Mouse (Mus musculus) forebrain, embryonic 11.5 days (tissue): Measurements from ENCODE around the gene Lama1. TPM values are rescaled to one million over a fixed set of nuclear protein-coding genes. Genes with fewer than 3 reads are reported as not detected.
A peak's percentile ranks its signal among the peaks of the same experiment; 100 is the strongest.

Experiments used
- ATAC-seq: fragments of 200-750 bp; cut with Nextera tagmentation; replicated peaks from 2 replicates; pipeline ENCODE4 v1.8.0; 2017; ENCODE audit warnings: moderate TSS enrichment; ENCODE audit not compliant: low FRiP score
- DNase-seq: peaks from one replicate; pipeline ENCODE4 v3.0.0-alpha.2; 2017; ENCODE audit warnings: low spot score
- H3K27ac ChIP-seq: fragments of 300-500 bp; sonication (generic); 2 replicates; pipeline ENCODE4 v1.5.1; 2014; ENCODE audit warnings: low read depth, low read length
- H3K27me3 ChIP-seq: fragments of 300-500 bp; sonication (generic); 2 replicates; pipeline ENCODE4 v1.6.1; 2014; ENCODE audit warnings: mild to moderate bottlenecking, low read length, mixed read lengths; ENCODE audit not compliant: control insufficient read depth, insufficient read depth
- H3K36me3 ChIP-seq: fragments of 300-500 bp; sonication (generic); 2 replicates; pipeline ENCODE4 v1.6.1; 2014; ENCODE audit warnings: mild to moderate bottlenecking, low read length, moderate library complexity, mixed read lengths; ENCODE audit not compliant: control insufficient read depth, insufficient read depth
- H3K4me1 ChIP-seq: fragments of 300-500 bp; sonication (generic); replicated peaks from 2 replicates; pipeline ENCODE4 v1.6.1; 2014; ENCODE audit warnings: low read length, mixed read lengths; ENCODE audit not compliant: control insufficient read depth, insufficient read depth
- H3K4me2 ChIP-seq: fragments of 300-500 bp; sonication (generic); 2 replicates; pipeline ENCODE4 v1.6.1; 2014; ENCODE audit warnings: low read depth, mild to moderate bottlenecking, low read length, moderate library complexity, mixed read lengths; ENCODE audit not compliant: severe bottlenecking
- H3K4me3 ChIP-seq: fragments of 300-500 bp; sonication (generic); 2 replicates; pipeline ENCODE4 v1.5.1; 2014; ENCODE audit warnings: low read depth, low read length
- H3K9ac ChIP-seq: fragments of 300-500 bp; sonication (generic); 2 replicates; pipeline ENCODE4 v1.6.1; 2014; ENCODE audit warnings: low read length
- H3K9me3 ChIP-seq: fragments of 300-500 bp; sonication (generic); 2 replicates; pipeline ENCODE4 v1.6.1; 2016; ENCODE audit warnings: low read length, mixed read lengths; ENCODE audit not compliant: control insufficient read depth
- WGBS: fragments of 180-500 bp; shearing (Covaris S2); extraction: QIAGEN DNeasy Blood & Tissue Kit; methylation state at CpG from one replicate; pipeline ENCODE4 v1.1.7; 2014; 5-methylcytosine and 5-hydroxymethylcytosine counted together
- polyA plus RNA-seq: library from polyadenylated mRNA; unstranded; fragments of >200 nt; fragmentation: Nextera tagmentation; extraction: Ambion mirVana; gene quantifications from 2 replicates; pipeline ENCODE4 v1.2.1, GENCODE M21; 2014

The Lama1 gene
- polyA plus RNA-seq, 1 experiment from 2014 or later, result 31.5 TPM

- ATAC-seq, result no peak
- 89% methylated on average over 5 of the region's 5 CpGs for WGBS
- H3K4me2 ChIP-seq, result no peak overlapping the region
- no peaks in the 10 kb centered on the region for H3K27me3 ChIP-seq
- no peak overlapping the region for H3K27ac ChIP-seq
- H3K4me3 ChIP-seq, result no peak overlapping the region
- no peak for DNase-seq
- H3K9ac ChIP-seq, result no peak overlapping the region
- no peaks in the 10 kb centered on the region for H3K9me3 ChIP-seq
- no peaks in the 10 kb centered on the region; the same call in 1 of the 2 replicates for H3K36me3 ChIP-seq
- H3K4me1 ChIP-seq, result peaks cover 15% of the 10 kb centered on the region; the same call in 1 of the 2 replicates
Observed at GRCm38 (mm10) chr17:67706372-67706771, 9.3 kb downstream of the Lama1 start.

GRCm38 (mm10) chr17:67707793-67708364 is 10.8 kb downstream of the Lama1 start:
- Histone ChIP-seq H3K27ac (no peak overlapping the region), H3K9me3 (no peaks in the 10 kb centered on the region), H3K4me3 (no peak overlapping the region), H3K4me1 (peaks cover 9% of the 10 kb centered on the region; the same call in 1 of the 2 replicates), H3K36me3 (no peaks in the 10 kb centered on the region; the same call in 1 of the 2 replicates), H3K9ac (no peak overlapping the region), H3K27me3 (no peaks in the 10 kb centered on the region), H3K4me2 (no peak overlapping the region)
- DNase-seq (no peak), ATAC-seq (no peak)
- 78% methylated on average over 13 of the region's 13 CpGs for WGBS

GRCm38 (mm10) chr17:67710377-67710781 is 13.3 kb downstream of the Lama1 start:
- ATAC-seq, result no peak
- WGBS, result 43% methylated on average over 6 of the region's 6 CpGs

GRCm38 (mm10) chr17:67711361-67711760 is 14.3 kb downstream of the Lama1 start:
- no peak overlapping the region for H3K4me2 ChIP-seq
- no peak overlapping the region for H3K9ac ChIP-seq
- no peaks in the 10 kb centered on the region for H3K9me3 ChIP-seq
- H3K4me1 ChIP-seq, result peaks cover 9% of the 10 kb centered on the region; the same call in 1 of the 2 replicates
- WGBS, result 67% methylated on average over 4 of the region's 4 CpGs
- H3K36me3 ChIP-seq, result no peaks in the 10 kb centered on the region
- DNase-seq (no peak), ATAC-seq (no peak)
- no peak overlapping the region for H3K4me3 ChIP-seq
- no peak overlapping the region for H3K27ac ChIP-seq
- H3K27me3 ChIP-seq, result no peaks in the 10 kb centered on the region

More at GRCm38 (mm10) chr17:67710377-67710781, 13.3 kb downstream of the Lama1 start:
- H3K4me1 ChIP-seq, result peaks cover 9% of the 10 kb centered on the region; the same call in 1 of the 2 replicates
- no peak overlapping the region for H3K4me3 ChIP-seq
- H3K4me2 ChIP-seq, result no peak overlapping the region
- no peaks in the 10 kb centered on the region for H3K9me3 ChIP-seq
- H3K27me3 ChIP-seq, result no peaks in the 10 kb centered on the region
- H3K9ac ChIP-seq, result no peak overlapping the region
- no peak for DNase-seq
- no peaks in the 10 kb centered on the region for H3K36me3 ChIP-seq
- H3K27ac ChIP-seq, result no peak overlapping the region

GRCm38 (mm10) chr17:67712929-67713328 is 15.9 kb downstream of the Lama1 start:
- Histone ChIP-seq H3K4me2 (no peak overlapping the region), H3K4me1 (peaks cover 8% of the 10 kb centered on the region; the same call in 1 of the 2 replicates), H3K27me3 (no peaks in the 10 kb centered on the region), H3K9me3 (no peaks in the 10 kb centered on the region), H3K27ac (no peak overlapping the region), H3K36me3 (no peaks in the 10 kb centered on the region; the same call in 1 of the 2 replicates), H3K4me3 (no peak overlapping the region), H3K9ac (no peak overlapping the region)
- WGBS, result 72% methylated on average over 7 of the region's 7 CpGs
- ATAC-seq (no peak), DNase-seq (no peak)

GRCm38 (mm10) chr17:67715466-67715865 is 18.4 kb downstream of the Lama1 start:
- H3K4me3 ChIP-seq, result no peak overlapping the region
- ATAC-seq (no peak), DNase-seq (no peak)
- WGBS, result 94% methylated on average over 19 of the region's 19 CpGs
- H3K36me3 ChIP-seq, result no peaks in the 10 kb centered on the region; the same call in 1 of the 2 replicates
- no peaks in the 10 kb centered on the region for H3K4me1 ChIP-seq
- no peak overlapping the region for H3K4me2 ChIP-seq
- H3K27ac ChIP-seq, result no peak overlapping the region
- no peaks in the 10 kb centered on the region for H3K27me3 ChIP-seq
- no peak overlapping the region for H3K9ac ChIP-seq
- no peaks in the 10 kb centered on the region for H3K9me3 ChIP-seq

- H3K4me2 ChIP-seq, result no peak overlapping the region
- peaks cover 6% of the 10 kb centered on the region; the same call in 1 of the 2 replicates for H3K4me1 ChIP-seq
- no peak overlapping the region for H3K4me3 ChIP-seq
- DNase-seq, result no peak
- no peaks in the 10 kb centered on the region; the same call in 1 of the 2 replicates for H3K36me3 ChIP-seq
- H3K9ac ChIP-seq, result no peak overlapping the region
- H3K9me3 ChIP-seq, result no peaks in the 10 kb centered on the region
- no peaks in the 10 kb centered on the region for H3K27me3 ChIP-seq
- H3K27ac ChIP-seq, result peak overlapping the region; percentile 10; the same call in 1 of the 2 replicates
- ATAC-seq, result peak; percentile 70
- 25% methylated on average over 7 of the region's 7 CpGs for WGBS
Observed at GRCm38 (mm10) chr17:67722055-67722454, 25.0 kb downstream of the Lama1 start.

GRCm38 (mm10) chr17:67722578-67722977 is 25.5 kb downstream of the Lama1 start:
- H3K4me2 ChIP-seq, result no peak overlapping the region
- no peaks in the 10 kb centered on the region for H3K9me3 ChIP-seq
- WGBS, result 81% methylated on average over 1 of the region's 1 CpGs
- H3K27me3 ChIP-seq, result no peaks in the 10 kb centered on the region
- ATAC-seq, result peak; percentile 35; the same call in 1 of the 2 replicates
- no peak overlapping the region for H3K4me3 ChIP-seq
- no peak overlapping the region for H3K27ac ChIP-seq
- peaks cover 6% of the 10 kb centered on the region; the same call in 1 of the 2 replicates for H3K4me1 ChIP-seq
- H3K36me3 ChIP-seq, result no peaks in the 10 kb centered on the region; the same call in 1 of the 2 replicates
- H3K9ac ChIP-seq, result no peak overlapping the region
- DNase-seq, result no peak
